Mouse (Mus musculus): ENCODE results near the gene Wdr81. TPM values are rescaled to one million over a fixed set of nuclear protein-coding genes. Genes with fewer than 3 reads are reported as not detected.
A peak's percentile ranks its signal among the peaks of the same experiment; 100 is the strongest.

The Wdr81 gene
- polyA plus RNA-seq, 1 experiment from 2014 or later: 3.5 TPM

DNA sequence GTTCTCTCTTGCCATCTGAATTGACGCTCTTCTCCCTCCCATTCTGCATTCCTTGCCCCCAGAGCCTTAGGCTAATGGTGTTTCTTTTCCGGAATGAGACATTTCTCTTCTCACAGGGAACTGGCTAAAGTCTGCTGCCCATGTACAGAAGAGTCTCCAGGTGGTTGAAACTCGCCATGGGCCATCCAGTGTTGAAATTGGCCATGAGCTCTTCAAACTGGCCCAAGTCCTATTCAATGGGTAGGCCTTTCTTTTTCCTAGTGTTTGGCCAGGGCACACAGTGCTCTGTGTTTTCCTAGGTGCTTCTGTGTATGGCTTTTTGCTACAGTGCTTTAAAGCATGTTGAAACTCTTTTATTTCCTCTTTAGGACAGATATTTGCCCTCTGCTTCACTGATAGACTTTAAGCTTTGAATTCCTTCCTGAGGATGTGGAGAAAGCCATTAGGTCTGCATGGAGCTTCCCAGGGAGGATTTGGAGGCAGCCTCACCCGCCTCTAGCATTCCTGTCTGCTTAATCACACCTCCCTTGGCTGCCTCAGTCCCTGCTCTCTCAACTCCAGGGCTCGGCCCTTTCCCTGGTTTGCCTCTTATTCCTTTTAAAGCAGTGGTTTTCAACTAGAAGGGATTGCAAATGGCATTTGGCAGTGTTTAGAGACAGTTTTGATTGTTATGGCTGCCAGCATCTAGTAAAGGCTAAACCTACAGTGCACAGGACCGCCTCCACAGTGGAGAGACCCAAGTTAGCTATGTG, 51.0 kb downstream of the Wdr81 start:
- Histone ChIP-seq H3K9me3 (replicated peaks; ENCODE audit: control insufficient read depth, low read length) (no peaks in the 10 kb centered on the region), H3K4me1 (ENCODE audit: control insufficient read depth, insufficient read depth, low read length) (peaks cover 7% of the 10 kb centered on the region; the same call in 1 of the 2 replicates), H3K4me2 (ENCODE audit: low read depth, low read length) (no peak overlapping the region), H3K27ac (ENCODE audit: low read length) (peak overlapping the region; percentile 64), H3K27me3 (ENCODE audit: control insufficient read depth, insufficient read depth, low read length) (no peaks in the 10 kb centered on the region), H3K9ac (ENCODE audit: low read length) (no peak overlapping the region), H3K36me3 (ENCODE audit: control insufficient read depth, insufficient read depth) (no peaks in the 10 kb centered on the region; the same call in 1 of the 2 replicates), H3K4me3 (ENCODE audit: low read length) (no peak overlapping the region)
- 55% methylated on average over 6 of the region's 6 CpGs for WGBS
- no peak for ATAC-seq (replicated peaks; ENCODE audit: extremely low read depth, insufficient read depth, low FRiP score)

- WGBS: 39% methylated on average over 5 of the region's 5 CpGs
- Histone ChIP-seq H3K4me3 (ENCODE audit: low read length) (no peak overlapping the region), H3K9me3 (replicated peaks; ENCODE audit: control insufficient read depth, low read length) (no peaks in the 10 kb centered on the region), H3K27me3 (ENCODE audit: control insufficient read depth, insufficient read depth, low read length) (no peaks in the 10 kb centered on the region), H3K4me1 (ENCODE audit: control insufficient read depth, insufficient read depth, low read length) (peaks cover 14% of the 10 kb centered on the region), H3K36me3 (ENCODE audit: control insufficient read depth, insufficient read depth) (no peaks in the 10 kb centered on the region; the same call in 1 of the 2 replicates), H3K4me2 (ENCODE audit: low read depth, low read length) (no peak overlapping the region), H3K9ac (ENCODE audit: low read length) (peak overlapping the region; percentile 43), H3K27ac (ENCODE audit: low read length) (peak overlapping the region; percentile 74)
- ATAC-seq (replicated peaks; ENCODE audit: extremely low read depth, insufficient read depth, low FRiP score): peak; percentile 71; the same call in 1 of the 2 replicates
Observed at GRCm38 (mm10) chr11:75402271-75402690, 52.2 kb downstream of the Wdr81 start.

DNA sequence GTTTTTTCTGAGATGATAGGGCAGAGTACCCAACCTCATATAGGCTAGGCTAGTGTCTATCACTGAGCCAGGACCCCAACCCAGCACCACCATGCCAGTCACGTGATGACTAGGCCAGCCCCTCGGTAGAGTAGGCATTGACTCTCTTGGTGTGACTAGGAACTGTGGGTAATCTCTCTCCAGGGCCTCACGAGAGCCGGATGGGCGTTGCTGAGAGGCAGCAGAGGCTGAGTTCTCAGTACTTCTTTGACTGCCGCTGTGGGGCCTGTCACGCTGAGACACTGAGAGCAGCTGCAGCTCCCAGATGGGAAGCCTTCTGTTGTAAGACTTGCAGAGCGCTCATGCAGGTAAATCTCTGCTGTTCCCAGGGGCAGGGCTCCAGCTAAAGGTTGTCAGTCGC, 54.4 kb downstream of the Wdr81 start:
- H3K4me2 ChIP-seq (ENCODE audit: low read depth, low read length): no peak overlapping the region
- peaks cover 17% of the 10 kb centered on the region for H3K4me1 ChIP-seq (ENCODE audit: control insufficient read depth, insufficient read depth, low read length)
- no peak overlapping the region for H3K27ac ChIP-seq (ENCODE audit: low read length)
- H3K9ac ChIP-seq (ENCODE audit: low read length): no peak overlapping the region
- ATAC-seq (replicated peaks; ENCODE audit: extremely low read depth, insufficient read depth, low FRiP score): no peak
- H3K4me3 ChIP-seq (ENCODE audit: low read length): no peak overlapping the region
- H3K36me3 ChIP-seq (ENCODE audit: control insufficient read depth, insufficient read depth): no peaks in the 10 kb centered on the region; the same call in 1 of the 2 replicates
- no peaks in the 10 kb centered on the region for H3K9me3 ChIP-seq (replicated peaks; ENCODE audit: control insufficient read depth, low read length)
- WGBS: 73% methylated on average over 9 of the region's 9 CpGs
- H3K27me3 ChIP-seq (ENCODE audit: control insufficient read depth, insufficient read depth, low read length): no peaks in the 10 kb centered on the region

- Histone ChIP-seq H3K4me3 (ENCODE audit: low read length) (no peak overlapping the region), H3K4me2 (ENCODE audit: low read depth, low read length) (no peak overlapping the region), H3K9ac (ENCODE audit: low read length) (no peak overlapping the region), H3K27ac (ENCODE audit: low read length) (no peak overlapping the region), H3K9me3 (replicated peaks; ENCODE audit: control insufficient read depth, low read length) (no peaks in the 10 kb centered on the region), H3K4me1 (ENCODE audit: control insufficient read depth, insufficient read depth, low read length) (peaks cover 17% of the 10 kb centered on the region), H3K27me3 (ENCODE audit: control insufficient read depth, insufficient read depth, low read length) (no peaks in the 10 kb centered on the region), H3K36me3 (ENCODE audit: control insufficient read depth, insufficient read depth) (peaks cover 3% of the 10 kb centered on the region; the same call in 1 of the 2 replicates)
- no peak for ATAC-seq (replicated peaks; ENCODE audit: extremely low read depth, insufficient read depth, low FRiP score)
- 79% methylated on average over 11 of the region's 11 CpGs for WGBS
Observed at GRCm38 (mm10) chr11:75399411-75399841, 55.1 kb downstream of the Wdr81 start.

DNA sequence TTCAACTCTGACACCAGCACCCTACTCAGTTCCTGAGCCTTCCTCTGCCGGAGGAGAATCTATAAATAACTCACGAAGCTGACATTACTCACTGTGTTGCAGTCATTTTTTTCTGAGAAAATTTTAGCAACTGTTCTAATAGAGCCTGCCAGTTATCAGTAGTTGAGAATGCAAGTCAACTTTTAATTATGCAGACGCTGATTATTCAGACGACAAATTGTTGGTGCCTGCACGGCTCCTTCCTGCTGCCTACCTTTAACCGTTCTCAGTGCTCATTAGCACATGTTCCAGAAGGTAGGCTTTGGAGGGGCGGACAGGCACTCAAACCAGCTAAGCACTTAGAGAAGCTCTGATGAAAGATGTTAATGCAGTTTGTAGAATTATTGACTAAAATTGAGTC, 57.1 kb downstream of the Wdr81 start:
- 0 out of 2 replicates have a peak overlapping the region, but pooled peaks have one; percentile 45 for H3K27ac ChIP-seq (ENCODE audit: low read length)
- H3K27me3 ChIP-seq (ENCODE audit: control insufficient read depth, insufficient read depth, low read length): no peaks in the 10 kb centered on the region
- no peak overlapping the region for H3K4me3 ChIP-seq (ENCODE audit: low read length)
- no peaks in the 10 kb centered on the region for H3K9me3 ChIP-seq (replicated peaks; ENCODE audit: control insufficient read depth, low read length)
- peak; percentile 37; the same call in 1 of the 2 replicates for ATAC-seq (replicated peaks; ENCODE audit: extremely low read depth, insufficient read depth, low FRiP score)
- H3K36me3 ChIP-seq (ENCODE audit: control insufficient read depth, insufficient read depth): peaks cover 6% of the 10 kb centered on the region; the same call in 1 of the 2 replicates
- H3K9ac ChIP-seq (ENCODE audit: low read length): no peak overlapping the region
- peak overlapping the region; percentile 39 for H3K4me2 ChIP-seq (ENCODE audit: low read depth, low read length)
- WGBS: 37% methylated on average over 7 of the region's 7 CpGs
- peaks cover 11% of the 10 kb centered on the region for H3K4me1 ChIP-seq (ENCODE audit: control insufficient read depth, insufficient read depth, low read length)

- Histone ChIP-seq H3K9ac (ENCODE audit: low read length) (no peak overlapping the region), H3K27me3 (ENCODE audit: control insufficient read depth, insufficient read depth, low read length) (no peaks in the 10 kb centered on the region), H3K36me3 (ENCODE audit: control insufficient read depth, insufficient read depth) (peaks cover 6% of the 10 kb centered on the region; the same call in 1 of the 2 replicates), H3K4me3 (ENCODE audit: low read length) (no peak overlapping the region), H3K27ac (ENCODE audit: low read length) (no peak overlapping the region), H3K4me1 (ENCODE audit: control insufficient read depth, insufficient read depth, low read length) (peaks cover 9% of the 10 kb centered on the region), H3K4me2 (ENCODE audit: low read depth, low read length) (no peak overlapping the region), H3K9me3 (replicated peaks; ENCODE audit: control insufficient read depth, low read length) (no peaks in the 10 kb centered on the region)
- 49% methylated on average over 1 of the region's 1 CpGs for whole genome bisulfite sequencing
- ATAC-seq (replicated peaks; ENCODE audit: extremely low read depth, insufficient read depth, low FRiP score): no peak
Observed at GRCm38 (mm10) chr11:75395611-75396010, 58.9 kb downstream of the Wdr81 start.

MicroRNAs within 50 kb of the gene (microRNA counts, 519-probe panel; counts per million panel counts)
- 4,132 counts per million, percentile 96 among the panel's probes with 10 or more counts for microRNA mmu-miR-22

Small RNAs within 50 kb of the gene (microRNA-seq; reads per million reads assigned to microRNA genes)
- 13,382 reads per million, percentile 96 among the genes with 10 or more reads in this experiment for gene Mir22

Other genes with a start within 250 kb of the Wdr81 start
- 95.1 and 96.0 TPM in 2 replicates for gene Rpa1, start 106.4 kb downstream of the Wdr81 start, polyA plus RNA-seq (2015; fragmentation: Nextera tagmentation; extraction: Ambion mirVana)
- 13.8 and 16.3 TPM in 2 replicates for gene Smyd4, start 106.3 kb downstream of the Wdr81 start, polyA plus RNA-seq (2015; fragmentation: Nextera tagmentation; extraction: Ambion mirVana)
- 37.4 and 40.1 TPM in 2 replicates for gene Serpinf1, start 32.0 kb downstream of the Wdr81 start, polyA plus RNA-seq (2015; fragmentation: Nextera tagmentation; extraction: Ambion mirVana)
- gene Serpinf2, start 15.1 kb downstream of the Wdr81 start, polyA plus RNA-seq (2015; fragmentation: Nextera tagmentation; extraction: Ambion mirVana): 0.39 and 0.75 TPM in 2 replicates
- gene Tlcd2, start 7.0 kb upstream of the Wdr81 start, polyA plus RNA-seq (2015; fragmentation: Nextera tagmentation; extraction: Ambion mirVana): 11.2 and 12.1 TPM in 2 replicates
- gene Prpf8, start 32.1 kb upstream of the Wdr81 start, polyA plus RNA-seq (2015; fragmentation: Nextera tagmentation; extraction: Ambion mirVana): 31.4 and 34.1 TPM in 2 replicates
- gene Rilp, start 55.4 kb upstream of the Wdr81 start, polyA plus RNA-seq (2015; fragmentation: Nextera tagmentation; extraction: Ambion mirVana): 11.0 and 13.3 TPM in 2 replicates
- gene Scarf1, start 58.8 kb upstream of the Wdr81 start, polyA plus RNA-seq (2015; fragmentation: Nextera tagmentation; extraction: Ambion mirVana): 11.0 and 14.0 TPM in 2 replicates
- gene Slc43a2, start 77.0 kb upstream of the Wdr81 start, polyA plus RNA-seq (2015; fragmentation: Nextera tagmentation; extraction: Ambion mirVana): 3.0 and 4.3 TPM in 2 replicates
- 68.0 and 78.0 TPM in 2 replicates for gene Pitpna, start 133.4 kb upstream of the Wdr81 start, polyA plus RNA-seq (2015; fragmentation: Nextera tagmentation; extraction: Ambion mirVana)
- gene Inpp5k, start 176.3 kb upstream of the Wdr81 start, polyA plus RNA-seq (2015; fragmentation: Nextera tagmentation; extraction: Ambion mirVana): 29.1 and 31.1 TPM in 2 replicates
- 72.4 and 83.8 TPM in 2 replicates for gene Myo1c, start 195.8 kb upstream of the Wdr81 start, polyA plus RNA-seq (2015; fragmentation: Nextera tagmentation; extraction: Ambion mirVana)
- 99.6 and 101 TPM in 2 replicates for gene Crk, start 224.5 kb upstream of the Wdr81 start, polyA plus RNA-seq (2015; fragmentation: Nextera tagmentation; extraction: Ambion mirVana)

All from heart, embryonic 16.5 days (tissue).